In the genomic region with DNA sequence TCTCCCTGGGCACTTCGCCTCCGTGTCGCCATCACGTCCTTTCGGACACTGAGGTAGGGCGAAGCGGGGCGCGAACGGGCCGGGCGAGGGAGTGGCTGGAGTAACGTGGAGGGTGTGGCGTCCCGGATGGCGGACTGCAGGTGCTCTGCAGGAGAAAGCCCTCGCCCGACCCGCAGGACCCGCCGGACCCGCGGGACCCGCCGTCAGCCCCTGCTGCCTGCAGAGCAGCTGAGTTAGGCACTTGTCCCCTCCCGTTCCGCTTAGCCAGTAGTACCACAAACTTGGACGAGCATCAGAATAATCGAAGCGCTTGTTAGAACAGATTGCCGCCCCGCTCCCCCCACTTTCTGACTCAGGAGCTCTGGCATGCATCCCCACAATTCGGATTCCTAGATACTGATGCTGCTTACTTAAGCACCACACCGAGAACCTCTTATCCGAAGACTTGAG, we compare ENCODE assay signal across 8 mouse cellular contexts. TPM values are rescaled to one million over a fixed set of nuclear protein-coding genes. Genes with fewer than 3 reads are reported as not detected.
A peak's percentile ranks its signal among the peaks of the same experiment; 100 is the strongest.
DNase-seq lines count a peak whose midpoint lies in the region; TF ChIP-seq lines count a peak whose summit lies in the region.

No protein-coding gene starts in this region.

- DNase-seq in thymus, adult 18-20 months: peak; percentile 19 to 44
- DNase-seq in thymus, postnatal 25 days: no peak
- DNase-seq in brain, embryonic 14.5 days (ENCODE audit: low read depth): peak; percentile 83
- peak; percentile 40 to 47 for DNase-seq in frontal cortex, postnatal 25 days (ENCODE audit: low spot score in 2 of 2)
- DNase-seq in layer of hippocampus, postnatal 10 days (ENCODE audit: low spot score in 2 of 2): peak; percentile 60 to 70
- DNase-seq in lung, postnatal 14 days: peak; percentile 51
- peak; percentile 49 for DNase-seq in right cerebral cortex, postnatal 4 days
- DNase-seq in MN1 (ENCODE audit: low spot score): no peak

- TF ChIP-seq POLR2A in brain, embryonic 14.5 days (IDR thresholded peaks at IDR 0.05; ENCODE audit: borderline replicate concordance, extremely low read depth, insufficient read depth, insufficient read length, poor library complexity, severe bottlenecking): no peak

- no peak for TF ChIP-seq CTCF in brain, embryonic 14.5 days (IDR thresholded peaks at IDR 0.05; ENCODE audit: borderline replicate concordance, extremely low read depth, insufficient read depth, insufficient read length)

RNA-seq across cellular contexts. Expression of a gene that starts 0.4 kb away (rescaled TPM):
- 5.8 and 9.6 TPM in 2 replicates for polyA plus RNA-seq in brain, embryonic 14.5 days (2012; rRNA removed)
- total RNA-seq in layer of hippocampus, postnatal 10 days (2021): 10 to 100 TPM; 16.0 to 18.4 TPM

RNA-seq across cellular contexts. Expression of a gene that starts 6.5 kb away (rescaled TPM):
- 746 and 817 TPM in 2 replicates for polyA plus RNA-seq in brain, embryonic 14.5 days (2012; rRNA removed)
- total RNA-seq in layer of hippocampus, postnatal 10 days (2021): 100 to 1,000 TPM; 278 to 280 TPM

RNA-seq across cellular contexts. Expression of a gene that starts 6.7 kb away (rescaled TPM):
- 1.4 and 2.7 TPM in 2 replicates for polyA plus RNA-seq in brain, embryonic 14.5 days (2012; rRNA removed)
- total RNA-seq in layer of hippocampus, postnatal 10 days (2021): 1 to 10 TPM; 4.6 to 7.1 TPM

Comparison
In these comparisons a context has a peak if more than half of its experiments do, and no peak if none do; other contexts are left out.
1. DNase-seq: peak in thymus, adult 18-20 months (2 of 2), brain, embryonic 14.5 days (single experiment), frontal cortex, postnatal 25 days (2 of 2), layer of hippocampus, postnatal 10 days (2 of 2), lung, postnatal 14 days (single experiment) and right cerebral cortex, postnatal 4 days (single experiment); none in thymus, postnatal 25 days (single experiment) and MN1 (single experiment).